Mouse (Mus musculus) MEL (cell line): ENCODE data around the gene Adam23. TPM values are rescaled to one million over a fixed set of nuclear protein-coding genes. Genes with fewer than 3 reads are reported as not detected.
A peak's percentile ranks its signal among the peaks of the same experiment; 100 is the strongest.

Source experiments
- DNase-seq: peaks from one replicate; pipeline ENCODE4 v3.0.0; 2011; ENCODE audit warnings: low read depth, low spot score
- H3K27ac ChIP-seq: 2 replicates; pipeline ENCODE4 v1.5.1; 2012; ENCODE audit warnings: low read depth, mild to moderate bottlenecking, control low read depth, low read length, moderate library complexity; ENCODE audit not compliant: control insufficient read depth
- H3K27me3 ChIP-seq, 2 experiments: fragments of 150-350 bp in 1 of 2; sonication (generic) in 1 of 2; 2 replicates each; pipeline ENCODE4 v1.6.1; 2012; ENCODE audit warnings: low read length in 2 of 2, mild to moderate bottlenecking in 2 of 2, improper control_type of control experiment in 1 of 2, moderate library complexity in 1 of 2; ENCODE audit not compliant: insufficient read depth in 2 of 2, control insufficient read depth in 1 of 2
- H3K36me3 ChIP-seq, 2 experiments: 2 replicates each; pipeline ENCODE4 v1.6.1; 2012 to 2014; ENCODE audit warnings: low read length in 2 of 2, improper control_type of control experiment in 1 of 2, inconsistent platforms in 1 of 2, mild to moderate bottlenecking in 1 of 2; ENCODE audit not compliant: insufficient read depth in 2 of 2, control insufficient read depth in 1 of 2
- H3K4me1 ChIP-seq, 2 experiments: fragments of 150-350 bp in 1 of 2; sonication (generic) in 1 of 2; 2 replicates each; pipeline ENCODE4 v1.6.1; 2012; ENCODE audit warnings: low read length in 2 of 2, improper control_type of control experiment in 1 of 2, mild to moderate bottlenecking in 1 of 2; ENCODE audit not compliant: insufficient read depth in 2 of 2, control insufficient read depth in 1 of 2
- H3K4me3 ChIP-seq, 2 experiments: fragments of 150-350 bp in 1 of 2; sonication (generic) in 1 of 2; 2 replicates each; pipeline ENCODE4 v1.5.1; 2012; ENCODE audit warnings: low read depth in 2 of 2, low read length in 2 of 2, mild to moderate bottlenecking in 2 of 2, moderate library complexity in 2 of 2, control low read depth in 1 of 2, improper control_type of control experiment in 1 of 2; ENCODE audit not compliant: control insufficient read depth in 1 of 2, insufficient read depth in 1 of 2
- H3K79me2 ChIP-seq: 2 replicates; pipeline ENCODE4 v1.6.1; 2012; ENCODE audit warnings: mild to moderate bottlenecking, low read length, moderate library complexity; ENCODE audit not compliant: control insufficient read depth, poor library complexity, insufficient read depth
- H3K9ac ChIP-seq: 2 replicates; pipeline ENCODE4 v1.6.1; 2012; ENCODE audit warnings: low read depth, mild to moderate bottlenecking, control low read depth, low read length, moderate library complexity; ENCODE audit not compliant: control insufficient read depth, poor library complexity, severe bottlenecking
- H3K9me3 ChIP-seq: fragments of 150-350 bp; sonication (generic); replicated peaks from 2 replicates; pipeline ENCODE4 v1.6.1; 2012; ENCODE audit warnings: mild to moderate bottlenecking, low read length, improper control_type of control experiment, moderate library complexity; ENCODE audit not compliant: insufficient read depth
- ETS1 ChIP-seq: IDR thresholded peaks from 2 replicates; pipeline ENCODE4 v1.6.1; 2012; ENCODE audit warnings: low read depth, mild to moderate bottlenecking, inconsistent platforms, low read length, improper control_type of control experiment, moderate library complexity
- MAZ ChIP-seq: IDR thresholded peaks from 2 replicates; pipeline ENCODE4 v1.6.1; 2012; ENCODE audit warnings: low read depth, mild to moderate bottlenecking, inconsistent platforms, low read length, improper control_type of control experiment
- MXI1 ChIP-seq: IDR thresholded peaks from 2 replicates; pipeline ENCODE4 v1.6.1; 2011; ENCODE audit warnings: mild to moderate bottlenecking, low read depth, low read length, improper control_type of control experiment
- MYB ChIP-seq: IDR thresholded peaks from 2 replicates; pipeline ENCODE4 v1.6.1; 2011; ENCODE audit warnings: mild to moderate bottlenecking, low read depth, low read length, improper control_type of control experiment
- NELFE ChIP-seq: IDR thresholded peaks from 2 replicates; pipeline ENCODE4 v1.6.1; 2011; ENCODE audit warnings: low read depth, low read length, improper control_type of control experiment
- NRF1 ChIP-seq: IDR thresholded peaks from 2 replicates; pipeline ENCODE4 v1.6.1; 2014; ENCODE audit warnings: low read depth, mild to moderate bottlenecking, inconsistent platforms, low read length, improper control_type of control experiment, moderate library complexity; ENCODE audit not compliant: poor library complexity, insufficient read depth, severe bottlenecking
- TBP ChIP-seq: IDR thresholded peaks from 2 replicates; pipeline ENCODE4 v1.8.0; 2011; ENCODE audit warnings: low read depth, low read length, improper control_type of control experiment
- TCF12 ChIP-seq: IDR thresholded peaks from 2 replicates; pipeline ENCODE4 v1.6.1; 2014; ENCODE audit warnings: low read depth, mild to moderate bottlenecking, inconsistent platforms, low read length, improper control_type of control experiment, moderate library complexity
- ZMIZ1 ChIP-seq: IDR thresholded peaks from 2 replicates; pipeline ENCODE4 v1.6.1; 2012; ENCODE audit warnings: low read depth, mild to moderate bottlenecking, inconsistent platforms, low read length, improper control_type of control experiment, moderate library complexity
- polyA plus RNA-seq, 2 experiments: library from polyadenylated mRNA; stranded (reverse) in 1 of 2; unstranded in 1 of 2; fragments of >175 nt in 1 of 2; fragments of >200 nt in 1 of 2; gene quantifications; 2 replicates each; pipeline versions ENCODE4 v1.2.1 to v1.2.4; 2012; ENCODE audit warnings: low replicate concordance in 2 of 2, low read depth in 1 of 2; ENCODE audit not compliant: insufficient read length in 2 of 2, insufficient read depth in 1 of 2, missing spikeins in 1 of 2
- total RNA-seq: library from RNA; depleted of rRNA; stranded (reverse); fragments of 300-350 nt; gene quantifications from 2 replicates; pipeline ENCODE4 v1.2.3, GENCODE M21; 2012

Adam23 gene
- total and polyA plus RNA-seq, 3 experiments: not detected

DNA sequence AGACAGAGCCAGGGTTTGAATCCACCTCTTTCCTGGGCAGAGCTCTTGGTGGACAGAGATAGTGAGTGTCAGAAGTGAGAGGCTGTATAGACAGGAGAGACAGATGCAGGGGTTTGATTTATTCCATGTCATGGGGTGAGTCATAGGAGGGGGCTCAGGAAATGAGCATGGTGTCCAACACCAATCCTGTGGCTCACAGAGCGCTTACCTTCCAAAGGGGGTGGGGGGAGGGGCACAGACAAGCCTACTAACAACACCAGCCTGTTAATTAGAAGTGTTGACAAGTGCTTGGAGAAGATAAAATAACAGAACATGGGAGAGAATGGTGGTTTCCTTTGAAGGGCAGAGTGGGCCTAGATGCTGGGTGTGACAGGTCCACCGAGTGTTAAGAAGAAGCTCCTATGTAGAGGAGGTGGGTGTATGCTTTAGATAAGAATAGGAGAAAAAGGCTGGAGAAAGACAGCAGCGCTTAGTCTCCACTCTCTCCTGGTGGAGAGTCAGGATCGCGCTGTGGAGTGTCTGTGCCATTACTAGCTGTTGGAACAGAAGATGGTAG lies 7.7 kb downstream of the Adam23 start:
- TF ChIP-seq MYB: no peak
- no peak for TF ChIP-seq MAZ
- TF ChIP-seq NELFE: no peak
- no peak overlapping the region for H3K27ac ChIP-seq

GRCm38 (mm10) chr1:63457801-63458519 lies 12.3 kb downstream of the Adam23 start:
- Histone ChIP-seq H3K27ac (no peak overlapping the region), H3K27me3 (no peaks in the 10 kb centered on the region; a peak in 1 of 4 replicates), H3K4me3 (no peak overlapping the region), H3K9ac (no peak overlapping the region), H3K79me2 (no peaks in the 10 kb centered on the region), H3K4me1 (no peaks in the 10 kb centered on the region), H3K9me3 (no peaks in the 10 kb centered on the region), H3K36me3 (no peaks in the 10 kb centered on the region)
- no peak for DNase-seq
- no peak for TF ChIP-seq NRF1
- no peak for TF ChIP-seq ETS1
- TF ChIP-seq MAZ: no peak

More for the DNA sequence above, 7.7 kb downstream of the Adam23 start:
- Histone ChIP-seq H3K4me1 (no peaks in the 10 kb centered on the region), H3K27me3 (no peaks in the 10 kb centered on the region), H3K36me3 (no peaks in the 10 kb centered on the region), H3K9ac (no peak overlapping the region), H3K79me2 (no peaks in the 10 kb centered on the region), H3K9me3 (no peaks in the 10 kb centered on the region), H3K4me3 (no peak overlapping the region)
- DNase-seq: peak; percentile 7

DNA sequence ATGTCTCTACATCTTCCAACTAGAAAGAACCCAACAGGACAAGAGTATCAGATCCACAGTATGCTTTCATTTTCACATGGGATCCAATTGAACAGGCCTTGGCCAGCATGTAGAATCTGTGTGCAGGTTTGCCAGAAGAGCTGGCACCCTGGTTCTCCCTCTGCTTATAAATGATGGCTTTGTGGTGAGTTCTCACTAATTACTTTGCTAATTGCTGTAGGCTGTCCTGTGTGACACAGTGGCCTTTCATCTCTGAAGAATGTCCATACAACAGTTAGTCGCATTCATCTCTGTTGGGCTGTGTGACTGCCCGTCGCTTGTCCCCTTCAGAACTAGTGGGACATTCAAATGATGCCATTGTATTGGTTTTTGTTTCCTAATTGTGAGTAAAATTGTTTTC lies 13.5 kb downstream of the Adam23 start:
- DNase-seq: no peak
- Histone ChIP-seq H3K4me1 (no peaks in the 10 kb centered on the region), H3K36me3 (no peaks in the 10 kb centered on the region), H3K4me3 (no peak overlapping the region), H3K9me3 (no peaks in the 10 kb centered on the region), H3K9ac (no peak overlapping the region), H3K27ac (no peak overlapping the region), H3K27me3 (no peaks in the 10 kb centered on the region; a peak in 1 of 4 replicates)
- TF ChIP-seq TBP (no peak), MXI1 (no peak), TCF12 (no peak), ZMIZ1 (no peak)
- TF ChIP-seq, all 39 proteins: peak for 0
- no peaks in the 10 kb centered on the region for H3K79me2 ChIP-seq
